Mouse (Mus musculus) lung, postnatal 25 days (tissue): ENCODE results near the gene Pa2g4.

Source experiments
- DNase-seq: peaks from one replicate; pipeline ENCODE4 v3.0.0; 2022; ENCODE audit warnings: low spot score

Pa2g4 gene

DNA sequence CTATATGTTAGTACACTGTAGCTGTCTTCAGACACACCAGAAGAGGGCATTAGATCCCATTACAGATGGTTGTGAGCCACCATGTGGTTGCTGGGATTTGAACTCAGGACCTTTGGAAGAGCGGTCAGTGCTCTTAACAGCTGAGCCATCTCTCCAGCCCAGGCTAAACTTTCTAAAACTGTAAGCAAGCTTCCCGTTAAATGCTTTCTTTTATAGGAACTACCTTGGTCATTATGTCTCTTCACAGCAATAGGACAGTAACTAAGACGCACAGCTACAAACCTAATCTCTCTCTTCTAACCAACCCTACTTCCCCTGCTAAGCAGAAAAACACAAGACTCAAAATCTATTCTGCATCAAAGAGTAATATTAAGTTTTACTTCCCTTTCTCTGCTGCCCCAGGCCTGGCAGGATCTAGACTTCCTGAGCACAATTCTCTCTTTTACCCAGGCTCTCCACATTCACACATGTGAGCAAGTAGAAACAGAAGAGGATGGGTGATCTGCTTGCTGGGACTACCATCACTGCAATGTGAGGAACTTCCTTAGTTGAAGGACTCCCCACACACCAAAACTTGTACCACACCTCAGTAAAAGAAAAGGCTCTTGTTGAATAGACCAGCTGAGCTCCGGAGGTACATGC lies 30.0 kb downstream of the Pa2g4 start:
- peak; percentile 23 for DNase-seq

DNA sequence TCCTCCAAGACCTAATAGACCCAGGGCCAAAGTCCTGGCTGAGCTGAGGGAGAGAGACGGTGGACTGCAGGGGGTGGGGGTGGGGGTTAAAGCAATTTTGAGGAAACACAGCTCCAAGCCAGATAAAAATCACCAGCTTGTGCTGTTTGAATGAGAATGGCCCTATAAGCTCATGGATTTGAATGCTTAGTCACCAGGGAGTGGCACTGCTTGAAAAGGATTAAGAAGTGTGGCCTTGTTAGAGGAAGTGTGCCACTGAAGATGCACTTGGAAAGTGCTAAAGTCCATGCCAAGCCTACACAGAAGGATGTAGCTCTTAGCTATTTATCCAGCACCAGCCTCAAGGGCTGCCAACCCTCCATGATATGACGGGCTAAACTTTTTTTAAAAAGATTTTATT lies 30.6 kb downstream of the Pa2g4 start:
- DNase-seq: no peak

DNA sequence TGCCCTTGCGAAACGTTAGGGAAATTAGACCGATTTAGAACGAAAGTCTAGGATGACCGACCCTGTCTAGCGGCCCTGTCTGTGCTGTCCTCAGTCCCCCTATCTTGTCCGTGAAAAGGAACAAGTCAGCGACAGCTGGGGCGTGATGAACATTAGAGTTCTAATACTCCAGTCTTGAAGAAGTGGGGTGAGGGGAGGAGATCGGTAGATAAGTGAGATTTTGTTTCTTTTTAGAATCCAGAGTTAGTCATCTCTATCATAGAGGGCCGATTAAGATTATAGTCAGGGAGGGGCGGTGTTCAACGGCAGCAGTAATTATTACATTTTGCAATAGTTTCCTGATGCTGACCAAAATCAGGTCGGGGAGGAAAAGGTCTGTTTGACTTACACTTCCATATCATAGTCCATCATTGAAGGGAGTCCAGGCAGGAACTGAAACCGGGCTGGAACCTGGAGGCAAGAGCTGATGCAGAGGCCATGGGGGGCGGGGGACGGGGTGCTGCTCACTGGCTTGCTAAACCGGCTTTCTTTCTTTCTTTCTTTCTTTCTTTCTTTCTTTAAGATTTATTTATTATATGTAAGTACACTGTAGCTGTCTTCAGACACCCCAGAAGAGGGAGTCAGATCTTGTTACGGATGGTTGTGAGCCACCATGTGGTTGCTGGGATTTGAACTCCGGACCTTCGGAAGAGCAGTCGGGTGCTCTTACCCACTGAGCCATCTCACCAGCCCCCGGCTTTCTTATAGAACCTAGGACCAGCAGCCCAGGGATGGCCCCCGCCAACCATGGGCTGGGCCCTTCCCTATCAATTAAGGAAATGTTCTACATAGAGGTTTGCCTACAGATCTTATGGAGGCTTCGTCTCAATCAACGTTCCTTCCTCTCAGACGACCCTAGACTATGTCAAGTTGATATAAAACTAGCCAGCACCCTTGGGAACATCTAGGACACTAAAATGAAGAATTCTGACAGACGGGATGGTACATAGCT lies 39.1 kb downstream of the Pa2g4 start:
- no peak for DNase-seq

DNA sequence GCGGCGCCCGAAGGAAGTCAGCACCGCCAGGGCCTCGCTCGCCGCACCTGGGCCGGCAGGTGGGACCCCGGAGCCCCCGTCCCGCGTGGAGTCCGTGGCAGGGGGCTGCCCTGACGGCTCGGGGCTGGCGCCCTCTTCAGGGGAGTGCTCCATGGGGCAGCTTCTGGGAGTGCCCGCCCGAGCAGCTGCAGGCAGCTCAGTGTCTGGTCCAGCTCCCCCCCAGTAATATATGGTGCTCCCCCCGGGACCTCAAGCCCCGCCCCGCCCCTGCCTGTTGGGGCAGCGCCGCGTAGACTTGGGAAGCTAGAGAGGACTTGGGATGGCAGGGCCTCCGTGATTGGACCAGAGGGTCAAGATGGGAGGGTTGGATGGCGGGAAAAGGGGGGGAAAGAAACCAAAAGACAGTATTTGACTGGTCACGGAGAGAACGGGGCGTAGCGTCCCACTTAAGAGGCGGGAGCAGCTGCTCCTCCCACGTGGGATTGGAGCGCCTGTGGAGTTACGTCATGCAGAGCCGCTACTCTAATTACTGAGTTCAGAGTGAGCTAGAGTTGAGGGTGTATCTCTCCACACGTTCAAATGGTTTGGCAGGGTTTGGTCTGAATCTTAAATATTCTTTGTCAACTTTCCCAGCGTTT lies 40.0 kb downstream of the Pa2g4 start, which contains the start of gene Esyt1:
TSS of gene Esyt1 (minus strand) at position 201 of the 638 bp plus-strand sequence.
- peak; percentile 99 for DNase-seq

DNA sequence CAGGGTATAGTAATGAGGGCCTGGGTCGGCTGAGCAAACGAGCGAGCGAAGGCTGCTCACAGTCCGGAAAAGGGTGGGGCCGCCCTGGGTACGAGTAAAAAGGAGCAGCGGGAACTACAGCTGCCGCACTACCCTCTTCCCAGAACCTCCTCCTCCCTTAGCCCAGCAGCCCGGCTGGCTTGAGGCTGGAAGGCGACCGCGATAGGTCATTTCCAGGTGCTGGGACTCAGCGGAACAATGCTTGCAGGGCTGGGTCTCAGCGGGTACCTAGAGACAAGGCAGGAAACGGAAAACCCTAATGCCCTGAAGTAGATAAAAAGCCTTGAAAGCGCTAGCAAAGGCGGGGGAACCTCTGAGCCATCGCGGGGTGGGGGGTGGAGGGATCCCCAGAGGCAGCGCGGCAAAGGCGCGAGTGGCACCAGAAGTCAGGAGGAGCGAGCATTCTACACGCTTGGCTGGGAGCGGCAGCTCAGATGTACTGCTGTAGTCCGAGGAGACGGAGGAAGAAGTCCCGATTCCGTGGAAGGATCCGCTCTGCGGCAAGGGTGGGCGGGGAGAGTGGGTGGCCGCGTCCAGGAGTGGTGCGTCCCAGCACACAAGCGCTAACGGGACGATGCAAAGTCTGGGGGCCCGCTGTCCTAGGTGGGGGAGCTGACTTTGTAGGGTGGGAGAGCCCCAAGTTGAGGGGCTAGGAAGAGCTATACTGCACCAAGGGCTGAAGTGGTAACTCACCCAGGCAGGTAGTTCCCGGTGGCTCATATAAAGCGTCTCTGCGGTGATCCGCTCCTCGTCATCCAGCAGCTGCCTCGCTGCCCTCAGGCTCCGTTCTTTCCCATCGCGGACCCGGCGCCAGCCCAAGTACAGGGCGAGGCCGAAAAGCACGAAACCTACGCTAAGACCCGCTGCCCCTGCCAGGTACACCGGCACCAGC lies 40.8 kb downstream of the Pa2g4 start:
- DNase-seq: peak; percentile 50

DNA sequence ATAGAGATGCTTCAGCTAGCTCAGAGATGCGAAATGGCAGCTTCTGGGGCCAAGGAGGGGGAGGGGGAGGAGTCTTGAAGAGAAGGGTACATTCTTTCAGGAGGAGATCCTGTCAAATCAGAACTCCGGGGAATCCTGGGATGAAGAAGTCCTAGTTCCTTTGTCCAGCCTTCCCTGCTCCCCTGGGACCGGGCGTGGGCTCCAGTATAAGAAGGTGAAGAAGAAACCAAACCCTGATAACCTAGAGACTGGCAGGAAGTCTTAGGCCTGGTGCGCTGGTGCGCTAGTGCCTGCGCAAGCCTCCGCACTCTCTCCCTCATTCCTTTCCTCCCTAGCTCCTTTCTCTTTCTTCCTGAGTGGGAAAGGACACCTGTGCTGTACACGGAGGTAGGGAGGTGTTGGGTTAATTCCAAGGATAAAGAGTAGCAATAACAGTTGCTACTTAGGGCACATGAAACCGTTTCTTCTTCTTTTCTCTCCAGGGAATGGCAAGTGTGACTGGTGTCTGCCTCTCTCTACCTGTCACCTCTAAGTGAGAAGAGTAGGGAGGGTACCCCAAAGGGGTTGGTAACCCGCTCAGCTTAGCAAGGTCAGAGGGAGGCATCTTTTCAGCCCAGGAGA lies 41.6 kb downstream of the Pa2g4 start:
- no peak for DNase-seq

DNA sequence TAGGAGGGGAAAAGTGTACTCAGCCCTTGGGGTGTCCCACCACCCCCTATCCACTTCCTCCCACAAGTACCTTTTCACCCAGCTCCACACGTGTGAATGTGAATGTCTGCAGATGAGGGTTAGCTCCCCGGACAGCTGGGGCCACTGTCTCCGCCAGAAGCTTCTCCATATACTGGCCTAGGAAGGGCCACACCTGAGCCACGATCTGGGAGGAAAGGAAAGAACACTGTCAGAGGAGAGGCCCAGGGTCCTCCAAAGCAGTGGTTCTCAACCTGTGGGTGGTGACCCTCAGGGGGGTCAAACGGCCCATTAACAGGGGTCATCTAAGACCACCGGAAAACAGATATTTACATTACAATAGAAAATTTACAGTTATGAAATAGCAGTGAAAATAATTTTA lies 43.4 kb downstream of the Pa2g4 start:
- DNase-seq: no peak

DNA sequence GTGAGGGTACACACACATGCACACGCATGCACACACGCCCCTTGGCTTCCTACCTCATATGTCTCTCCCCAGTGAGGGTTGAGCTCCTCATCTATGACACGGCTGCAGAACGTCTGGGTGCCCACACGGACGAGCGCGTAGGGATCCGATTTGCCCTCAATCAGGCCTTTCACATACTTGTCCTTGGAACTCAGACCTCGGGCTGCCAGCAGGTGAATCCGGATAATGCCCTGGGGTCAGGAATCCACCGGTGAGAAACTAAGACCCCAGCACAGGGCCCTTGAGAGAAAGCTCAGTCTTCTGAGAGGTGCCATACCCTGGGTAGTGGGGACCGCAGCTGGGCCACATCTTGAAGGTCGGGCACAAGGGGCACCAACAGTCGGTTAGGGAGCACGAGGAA lies 45.2 kb downstream of the Pa2g4 start:
- no peak for DNase-seq

DNA sequence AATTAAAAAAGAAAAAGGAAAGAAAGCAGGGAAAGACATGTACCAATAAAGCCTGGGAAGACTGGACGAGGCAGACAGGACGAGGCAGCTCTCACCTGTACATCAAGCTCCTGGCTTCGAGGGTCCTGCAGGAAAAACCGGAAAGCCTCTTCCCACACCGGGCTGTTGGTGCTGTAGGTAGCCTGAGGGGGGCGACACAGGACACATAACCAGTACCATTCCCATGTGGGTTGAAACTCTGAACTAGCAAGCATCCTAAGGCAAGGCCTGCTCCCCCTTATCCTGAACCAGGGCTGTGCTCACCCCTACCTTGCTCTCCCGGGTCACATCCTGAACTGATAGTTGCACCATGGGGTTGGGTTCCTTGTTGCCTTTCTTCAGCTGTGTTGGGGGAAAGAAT lies 47.0 kb downstream of the Pa2g4 start:
- peak; percentile 65 for DNase-seq

DNA sequence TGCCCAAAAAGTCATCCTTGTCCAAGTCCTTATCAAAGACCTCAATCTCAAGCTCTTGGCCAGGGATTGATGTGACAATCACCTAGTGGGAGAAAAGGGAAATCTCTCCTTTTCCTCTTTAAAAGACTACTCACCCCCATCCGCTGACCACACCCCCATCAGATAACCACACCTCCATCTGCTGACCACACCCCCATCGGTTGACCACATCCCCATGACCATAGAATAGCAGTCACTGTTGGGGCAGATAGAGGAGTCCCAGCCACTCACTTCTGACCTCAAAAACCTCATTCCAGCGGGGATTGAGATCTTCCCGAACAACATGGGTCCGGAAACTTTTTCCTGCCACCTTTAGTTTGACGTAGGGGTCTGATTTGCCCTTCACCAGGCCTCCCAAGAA lies 49.1 kb downstream of the Pa2g4 start:
- DNase-seq: no peak

DNA sequence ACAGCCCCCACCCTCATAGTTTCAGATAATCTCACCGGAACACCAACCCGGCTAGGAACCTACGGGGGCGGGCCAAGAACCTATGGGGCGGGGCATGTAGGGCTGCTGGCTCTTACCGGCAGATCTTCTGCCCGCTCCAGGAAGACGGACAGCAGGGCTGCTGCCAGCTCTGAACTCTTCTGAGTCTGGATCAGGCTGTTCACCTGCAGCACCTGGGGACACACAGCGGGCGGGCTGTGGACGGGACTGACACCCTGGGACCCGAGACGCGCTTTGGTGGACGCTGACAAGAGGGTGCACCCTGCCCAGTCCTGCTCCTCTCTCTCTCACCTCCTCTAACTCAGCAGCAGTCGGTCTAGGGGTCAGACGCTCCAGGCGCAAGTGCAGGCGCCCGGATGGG lies 49.8 kb downstream of the Pa2g4 start:
- no peak for DNase-seq

DNA sequence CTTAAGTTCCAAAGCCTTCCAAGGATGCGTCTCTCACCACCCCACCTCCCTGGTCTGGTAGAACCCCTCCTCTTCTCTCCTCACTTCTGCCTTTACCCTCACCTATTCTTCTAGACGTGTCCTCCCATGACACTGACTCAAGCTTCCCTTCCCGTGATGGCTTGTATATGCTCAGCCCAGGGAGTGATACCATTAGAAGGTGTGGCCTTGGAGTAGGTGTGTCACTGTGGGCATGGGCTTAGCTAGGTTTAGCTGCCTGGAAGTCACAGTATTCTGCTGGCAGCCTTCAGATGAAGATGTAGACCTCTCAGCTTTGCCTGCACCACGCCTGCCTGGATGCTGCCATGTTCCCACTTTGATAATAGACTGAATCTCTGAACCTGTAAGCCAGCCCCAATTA lies 50.7 kb downstream of the Pa2g4 start:
- no peak for DNase-seq

DNA sequence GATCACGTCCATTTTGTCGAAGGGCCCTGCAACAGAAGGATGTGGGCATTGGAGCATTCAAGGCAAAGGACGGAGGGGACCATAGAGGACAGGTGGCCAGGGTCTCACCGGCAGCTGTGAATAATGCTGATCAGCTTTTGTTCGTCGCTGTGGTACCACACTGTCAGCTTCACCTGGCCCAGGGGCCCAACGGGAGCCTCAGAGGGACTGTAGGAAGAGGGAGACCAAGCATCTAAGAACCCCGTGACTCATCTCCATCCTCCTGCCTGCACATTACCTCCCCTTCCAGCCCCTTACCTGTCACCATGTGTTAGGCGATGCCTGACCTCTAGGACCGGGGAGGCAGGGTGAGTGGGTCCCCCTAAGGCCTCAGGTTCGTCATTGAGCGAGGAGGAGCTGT lies 54.0 kb downstream of the Pa2g4 start:
- DNase-seq: no peak

DNA sequence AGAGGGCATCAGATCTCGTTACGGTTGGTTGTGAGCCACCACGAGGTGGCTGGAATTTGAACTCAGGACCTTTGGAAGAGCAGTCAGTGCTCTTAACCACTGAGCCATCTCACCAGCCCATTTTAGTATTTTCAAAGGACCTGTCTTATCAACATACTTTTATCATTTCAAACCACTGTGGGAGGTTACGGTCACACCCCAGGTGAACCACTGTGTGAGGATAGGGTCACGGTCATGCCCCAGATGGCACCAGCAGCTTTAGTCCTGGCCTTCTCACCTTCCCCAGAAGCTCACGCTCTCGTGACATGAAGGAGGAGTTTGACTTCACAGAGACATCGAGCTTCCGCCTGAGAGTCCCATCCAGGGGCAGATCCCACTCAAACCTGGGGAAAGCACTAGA lies 54.6 kb downstream of the Pa2g4 start:
- DNase-seq: no peak

DNA sequence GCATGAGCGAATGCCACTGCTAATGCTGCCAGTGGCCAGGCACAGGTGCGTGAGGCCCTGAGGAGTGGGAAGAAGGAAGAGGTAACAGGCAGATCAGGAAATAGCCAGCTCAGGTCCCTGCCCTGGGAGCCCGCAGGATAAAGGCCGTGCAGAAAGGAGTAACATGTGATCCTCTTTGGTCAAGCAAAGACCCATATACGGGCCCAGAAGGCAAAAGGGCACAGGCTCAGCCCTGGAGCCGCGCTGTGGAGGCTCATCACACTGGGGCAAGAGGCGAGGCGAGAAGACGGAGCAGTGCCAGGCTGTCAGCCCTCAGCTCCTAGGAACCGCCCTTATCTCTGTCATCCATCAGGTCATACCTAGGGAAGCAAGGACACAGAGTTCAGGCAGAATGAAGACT lies 55.5 kb downstream of the Pa2g4 start:
- DNase-seq: no peak

DNA sequence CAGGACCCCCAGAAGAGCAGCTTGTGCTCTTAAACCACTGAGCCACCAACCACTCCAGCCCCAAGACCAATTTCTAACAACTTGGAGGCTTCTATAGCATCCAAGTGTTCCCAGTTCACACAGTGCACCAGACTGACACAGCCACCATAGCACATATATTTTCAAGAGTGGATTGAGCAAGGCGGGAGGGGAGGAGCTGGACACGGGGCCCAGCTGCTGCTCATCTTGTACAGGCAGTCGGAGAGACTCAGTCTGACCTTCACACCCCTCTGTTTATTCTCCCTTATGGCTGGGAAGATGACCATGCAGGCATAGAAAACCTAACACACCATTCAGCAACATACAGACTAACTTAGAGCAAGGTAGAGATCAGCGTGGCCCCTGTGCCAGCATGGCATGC lies 56.0 kb downstream of the Pa2g4 start:
- no peak for DNase-seq

DNA sequence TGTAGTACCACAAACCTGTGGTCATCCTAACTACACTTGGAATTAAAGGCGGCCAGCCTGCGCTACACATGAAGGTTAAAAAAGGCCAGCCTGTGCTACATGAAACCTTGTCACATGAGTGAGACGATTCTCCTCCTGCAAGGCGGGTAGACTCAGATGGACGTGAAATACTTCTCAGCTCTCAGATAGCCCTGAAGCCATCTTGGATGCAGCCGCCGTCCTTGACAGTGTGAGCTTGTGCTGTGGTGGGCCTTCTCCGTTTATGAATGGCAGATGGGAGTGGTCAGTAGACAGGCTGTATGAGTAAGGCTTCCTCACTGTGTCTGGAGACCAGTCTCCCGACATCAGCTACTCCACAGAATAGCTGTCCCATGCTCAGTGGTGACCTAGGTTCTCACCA lies 56.6 kb downstream of the Pa2g4 start:
- no peak for DNase-seq

DNA sequence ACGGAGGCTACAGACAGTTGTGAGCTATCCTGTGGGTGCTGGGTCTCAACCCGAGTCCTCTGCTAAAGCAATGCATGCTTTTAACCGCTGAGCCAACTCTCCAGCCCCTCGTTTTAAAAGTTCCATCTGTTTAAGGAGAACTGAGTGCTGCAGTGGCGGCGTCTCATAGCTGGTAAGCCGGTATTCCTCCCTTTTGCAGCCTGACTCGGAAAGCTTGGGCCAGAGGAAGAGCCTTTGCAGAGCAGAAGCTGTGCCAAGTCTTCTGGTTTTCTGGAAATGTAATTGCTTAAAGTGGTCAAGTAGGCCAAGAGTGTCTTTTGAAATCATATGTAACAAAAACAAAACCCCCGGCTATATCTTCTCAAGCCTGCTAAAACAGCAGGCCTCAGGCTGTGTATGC lies 57.5 kb downstream of the Pa2g4 start:
- no peak for DNase-seq
